Mouse (Mus musculus) right cerebral cortex, postnatal 36 days (tissue): ENCODE results near the gene Pgap3.
"Not testable (repeated sequence)": the region's sequence is repeated elsewhere in the genome, so short reads cannot be mapped to it uniquely, and the experiment has no call there.

Source experiments
- DNase-seq, 2 experiments: peaks; one replicate each; pipeline ENCODE4 v3.0.0; 2022; ENCODE audit warnings: low spot score in 2 of 2, mixed read lengths in 1 of 2

Pgap3 gene

GRCm38 (mm10) chr11:98382405-98382804 is 17.9 kb downstream of the Pgap3 start:
- DNase-seq, result not testable (repeated sequence)

- no peak for DNase-seq
Observed at GRCm38 (mm10) chr11:98381651-98382050, 18.6 kb downstream of the Pgap3 start.

- no peak for DNase-seq
Observed at GRCm38 (mm10) chr11:98380106-98380505, 20.2 kb downstream of the Pgap3 start.

GRCm38 (mm10) chr11:98379379-98379778 is 20.9 kb downstream of the Pgap3 start:
- no peak for DNase-seq

- DNase-seq, result no peak
Observed at GRCm38 (mm10) chr11:98377787-98378186, 22.5 kb downstream of the Pgap3 start.

- no peak for DNase-seq
Observed at GRCm38 (mm10) chr11:98376756-98377155, 23.5 kb downstream of the Pgap3 start.

- no peak for DNase-seq
Observed at GRCm38 (mm10) chr11:98374266-98374665, 26.0 kb downstream of the Pgap3 start.

- no peak for DNase-seq
Observed at GRCm38 (mm10) chr11:98373244-98373643, 27.0 kb downstream of the Pgap3 start.

- DNase-seq, result no peak
Observed at GRCm38 (mm10) chr11:98372406-98372805, 27.9 kb downstream of the Pgap3 start.

- no peak for DNase-seq
Observed at GRCm38 (mm10) chr11:98371556-98372240, 28.6 kb downstream of the Pgap3 start.

- DNase-seq, result no peak
Observed at GRCm38 (mm10) chr11:98370588-98370987, 29.7 kb downstream of the Pgap3 start.

GRCm38 (mm10) chr11:98369337-98369736 is 31.0 kb downstream of the Pgap3 start:
- no peak for DNase-seq

GRCm38 (mm10) chr11:98367863-98368186 is 32.5 kb downstream of the Pgap3 start:
- no peak for DNase-seq

GRCm38 (mm10) chr11:98367171-98367862 is 33.0 kb downstream of the Pgap3 start:
- DNase-seq, result peak in 1 of 2 experiments; percentile 59

- no peak for DNase-seq
Observed at GRCm38 (mm10) chr11:98366290-98366689, 34.0 kb downstream of the Pgap3 start.

GRCm38 (mm10) chr11:98364410-98364809 is 35.9 kb downstream of the Pgap3 start:
- no peak for DNase-seq

GRCm38 (mm10) chr11:98363817-98364216 is 36.5 kb downstream of the Pgap3 start:
- no peak for DNase-seq

- DNase-seq, result no peak
Observed at GRCm38 (mm10) chr11:98360866-98361521, 39.3 kb downstream of the Pgap3 start.

- peak; percentile 80 to 81 for DNase-seq
Observed at GRCm38 (mm10) chr11:98358161-98359083, 41.9 kb downstream of the Pgap3 start, which contains the start of gene Stard3. Gene Stard3, plus strand, starts transcription at chr11:98358368.

GRCm38 (mm10) chr11:98357396-98358160 is 42.7 kb downstream of the Pgap3 start:
- DNase-seq, result no peak
